In the genomic region with DNA sequence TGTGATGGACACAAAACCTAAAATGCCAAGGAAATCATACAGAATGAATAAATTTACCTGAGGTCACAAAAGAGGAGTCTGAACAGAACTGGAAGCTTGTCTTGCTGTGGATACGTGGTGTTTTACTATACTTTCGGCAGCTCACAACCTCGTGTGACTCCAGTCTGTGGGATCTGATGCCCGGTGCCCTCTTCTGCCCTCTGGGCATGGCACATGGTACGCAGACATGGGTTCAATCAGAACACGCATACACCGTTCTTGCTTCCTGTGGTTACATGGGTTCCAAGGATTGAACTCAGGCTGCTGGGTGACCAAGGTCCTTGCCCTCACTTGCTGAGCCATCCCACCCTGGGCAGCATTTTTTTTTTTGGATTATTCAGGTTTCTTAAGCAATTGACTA, we compare ENCODE assay signal across 19 mouse cellular contexts. TPM values are rescaled to one million over a fixed set of nuclear protein-coding genes. Genes with fewer than 3 reads are reported as not detected.
"Had no signal": no experiment of that assay in that cellular context is flagged by ENCODE, and none has a peak within 500 bp of the region (broad histone marks: within the 10 kb centered on the region; RNA-seq: fewer than 3 reads in every experiment).

No protein-coding gene starts in this region.

- H3K27me3 ChIP-seq: intestine, embryonic 15.5 days; limb, embryonic 15.5 days; neural tube, embryonic 15.5 days; stomach, embryonic 15.5 days had no signal

- H3K4me3 ChIP-seq: intestine, embryonic 15.5 days; left cerebral cortex, adult 2 months; limb, embryonic 15.5 days; liver, embryonic 12.5 days; midbrain, embryonic 13.5 days; neural tube, embryonic 15.5 days; stomach, embryonic 15.5 days had no signal

- ATAC-seq: intestine, embryonic 15.5 days; liver, embryonic 12.5 days; midbrain, embryonic 13.5 days had no signal

- H3K9ac ChIP-seq: intestine, embryonic 15.5 days; limb, embryonic 15.5 days; liver, embryonic 12.5 days; lung, embryonic 14.5 days; midbrain, embryonic 13.5 days; neural tube, embryonic 15.5 days; stomach, embryonic 15.5 days had no signal

- H3K27ac ChIP-seq: intestine, embryonic 15.5 days; left cerebral cortex, adult 2 months; limb, embryonic 15.5 days; liver, embryonic 12.5 days; midbrain, embryonic 13.5 days; neural tube, embryonic 15.5 days; stomach, embryonic 15.5 days had no signal

- H3K9me3 ChIP-seq: intestine, embryonic 15.5 days; limb, embryonic 15.5 days; liver, embryonic 12.5 days; midbrain, embryonic 13.5 days; neural tube, embryonic 15.5 days; stomach, embryonic 15.5 days had no signal

- H3K36me3 ChIP-seq: intestine, embryonic 15.5 days had no signal

- H3K4me2 ChIP-seq: intestine, embryonic 15.5 days; limb, embryonic 15.5 days; liver, embryonic 12.5 days; lung, embryonic 14.5 days; midbrain, embryonic 13.5 days; neural tube, embryonic 15.5 days; stomach, embryonic 15.5 days had no signal

- DNase-seq: kidney, adult 18-20 months; kidney, postnatal 14 days; lung, embryonic 14.5 days; lung, postnatal 14 days; right cerebral cortex, postnatal 4 days had no signal

RNA-seq across cellular contexts. Expression of gene Gm5678, which starts 21.8 kb away (rescaled TPM):
- polyA plus RNA-seq: intestine, embryonic 15.5 days; kidney, embryonic 14.5 days; limb, embryonic 11.5 days; limb, embryonic 15.5 days; liver, embryonic 12.5 days; liver, embryonic 16.5 days; lung, embryonic 14.5 days; midbrain, embryonic 13.5 days; midbrain, postnatal 0 days; neural tube, embryonic 11.5 days; neural tube, embryonic 15.5 days; spleen, adult 2 months; testis, adult 2 months had no signal
